Mouse (Mus musculus): ENCODE results near the gene Cog1.

DNA sequence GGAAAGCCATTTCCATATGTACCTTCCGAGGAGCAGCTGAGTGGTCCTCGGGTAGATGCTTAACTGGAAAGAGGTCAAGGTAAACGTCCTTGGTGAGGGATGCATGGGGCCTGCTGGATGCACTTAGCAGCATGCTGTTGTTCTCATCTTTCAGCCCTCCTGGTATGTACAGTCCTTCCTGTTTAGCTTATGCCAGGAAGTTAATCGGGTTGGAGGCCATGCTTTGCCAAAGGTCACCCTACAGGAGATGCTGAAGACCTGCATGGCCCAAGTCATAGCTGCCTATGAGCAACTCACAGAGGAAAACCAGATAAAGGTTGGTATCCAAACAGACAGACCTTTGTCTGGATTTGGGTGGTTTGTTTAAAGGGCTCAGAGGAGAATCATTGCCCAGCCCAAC lies 8.3 kb downstream of the Cog1 start:
- TF ChIP-seq TAL1 (IDR thresholded peaks at IDR 0.05; ENCODE audit: low read length) (no peak), UBTF (IDR thresholded peaks at IDR 0.05; ENCODE audit: borderline replicate concordance, insufficient read depth, low read depth, low read length) (no peak), GABPA (IDR thresholded peaks at IDR 0.05; ENCODE audit: low read depth, low read length) (no peak), CTCF (IDR thresholded peaks at IDR 0.05 in 2 of 3, conservative IDR thresholded peaks at IDR 0.05 in 1 of 3; ENCODE audit: control insufficient read depth in 1 of 3, insufficient read depth in 1 of 3, low read depth in 2 of 3, low read length in 3 of 3, poor library complexity in 1 of 3, severe bottlenecking in 1 of 3) (no peak), MAZ (IDR thresholded peaks at IDR 0.05; ENCODE audit: low read depth, low read length) (no peak), ELF1 (IDR thresholded peaks at IDR 0.05; ENCODE audit: low read depth, low read length) (no peak), CHD1 (IDR thresholded peaks at IDR 0.05; ENCODE audit: low read depth, low read length) (no peak), ZKSCAN1 (IDR thresholded peaks at IDR 0.05; ENCODE audit: low read depth, low read length) (no peak), POLR2A (IDR thresholded peaks at IDR 0.05; ENCODE audit: control insufficient read depth in 1 of 2, insufficient read depth in 1 of 2, low read depth in 1 of 2, low read length in 2 of 2, poor library complexity in 1 of 2) (no peak), ZC3H11A (IDR thresholded peaks at IDR 0.05; ENCODE audit: low read depth, low read length) (no peak)

Data from MEL (cell line).